Mouse (Mus musculus): ENCODE measurements around the gene D630036H23Rik.
A peak's percentile ranks its signal among the peaks of the same experiment; 100 is the strongest.
"Not testable (repeated sequence)": the region's sequence is repeated elsewhere in the genome, so short reads cannot be mapped to it uniquely, and the experiment has no call there.

D630036H23Rik gene

DNA sequence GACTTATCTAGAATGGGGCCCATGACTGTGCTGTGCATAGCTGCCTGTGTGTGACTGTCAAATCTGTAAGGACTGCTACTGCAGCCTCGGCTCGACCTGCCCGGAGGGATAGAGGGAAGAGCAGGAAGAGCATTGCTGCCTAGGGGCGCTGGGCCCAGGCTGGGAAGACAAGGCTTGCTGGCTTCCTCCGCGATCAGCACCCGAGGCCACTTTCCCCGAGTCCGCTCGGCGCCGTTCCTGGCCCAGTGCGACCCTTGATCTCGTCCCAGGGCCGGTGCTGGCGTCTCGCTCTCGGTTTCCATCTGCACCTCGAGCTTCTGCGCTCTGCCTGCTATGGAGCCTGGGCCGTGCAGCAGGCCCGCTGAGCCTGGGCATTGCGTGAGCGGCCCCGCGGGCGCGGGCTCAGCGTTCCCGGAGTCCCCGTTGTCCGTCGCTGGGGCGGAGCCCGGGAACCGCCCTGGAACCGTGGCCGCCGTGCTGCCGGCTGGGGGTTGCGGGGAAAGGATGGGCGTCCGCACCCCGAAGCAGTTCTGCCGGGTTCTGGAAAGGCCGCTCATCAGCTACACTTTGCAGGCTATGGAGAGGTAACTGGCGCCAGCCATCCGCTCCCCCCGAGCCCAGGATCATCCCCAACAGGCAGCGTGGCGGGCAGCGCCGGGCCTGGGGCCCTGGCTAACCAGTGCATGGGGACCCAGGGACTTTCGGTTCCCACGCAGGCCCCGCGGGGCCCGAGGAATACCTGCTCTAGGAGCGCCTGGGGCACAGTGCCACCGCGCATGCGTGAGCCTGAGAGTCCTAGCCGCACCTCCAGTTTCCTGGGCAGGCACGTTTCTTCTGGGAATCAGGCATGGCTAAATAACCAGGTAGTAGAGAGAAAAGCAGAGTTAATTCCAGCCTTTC, at the start of gene D630036H23Rik, which contains the start of gene Ispd:
Gene D630036H23Rik, minus strand, starts transcription at position 741 of the 900 bp plus-strand sequence.
Gene Ispd, plus strand, starts transcription at position 10 of the 900 bp plus-strand sequence.
- peak; percentile 28 for DNase-seq (ENCODE audit: low read depth, low spot score)

GRCm38 (mm10) chr12:36426163-36427045, 44.4 kb upstream of the D630036H23Rik start:
- DNase-seq (ENCODE audit: low read depth, low spot score) = no peak

DNA sequence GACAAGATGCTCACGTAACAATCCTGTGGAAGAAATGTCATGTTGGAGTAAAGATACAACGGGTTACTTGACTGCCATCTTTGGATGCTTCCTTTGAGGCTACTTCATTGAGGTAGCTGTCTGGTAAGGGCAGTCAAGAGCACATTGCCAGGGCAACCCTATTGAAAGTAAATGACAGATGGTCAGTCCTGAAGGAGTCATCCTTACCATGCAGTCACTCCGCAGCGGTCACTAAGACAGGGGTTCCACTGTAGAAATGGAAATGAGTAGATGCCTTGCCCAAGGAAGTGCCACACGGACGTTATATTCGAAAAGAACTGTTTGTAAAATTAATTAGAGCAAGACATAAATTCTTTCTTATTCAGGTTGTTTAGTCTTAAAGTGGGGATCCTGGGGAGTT, 43.3 kb upstream of the D630036H23Rik start:
- DNase-seq (ENCODE audit: low read depth, low spot score) = no peak

GRCm38 (mm10) chr12:36423677-36424076, 41.7 kb upstream of the D630036H23Rik start:
- DNase-seq (ENCODE audit: low read depth, low spot score) = no peak

DNA sequence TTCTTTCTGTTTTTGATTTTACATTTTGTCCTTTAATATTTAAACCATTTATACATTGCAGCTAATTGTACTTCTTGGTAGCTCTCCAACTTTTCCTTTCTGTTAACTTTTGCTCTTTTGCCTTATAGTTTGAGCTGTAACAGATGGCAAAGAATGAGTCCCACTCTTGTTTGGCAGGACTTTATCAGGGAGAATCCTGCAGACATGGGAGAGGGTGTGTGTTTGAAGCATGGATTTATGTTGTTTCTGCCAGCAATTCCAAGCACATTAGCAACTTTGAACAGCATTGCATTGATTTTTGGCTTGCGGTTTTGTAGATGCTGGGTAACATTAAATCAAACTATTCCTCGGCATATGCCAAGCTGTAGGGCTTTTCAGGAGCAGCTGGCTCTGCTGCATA, 13.1 kb upstream of the D630036H23Rik start:
- DNase-seq (ENCODE audit: low read depth, low spot score) = no peak

DNA sequence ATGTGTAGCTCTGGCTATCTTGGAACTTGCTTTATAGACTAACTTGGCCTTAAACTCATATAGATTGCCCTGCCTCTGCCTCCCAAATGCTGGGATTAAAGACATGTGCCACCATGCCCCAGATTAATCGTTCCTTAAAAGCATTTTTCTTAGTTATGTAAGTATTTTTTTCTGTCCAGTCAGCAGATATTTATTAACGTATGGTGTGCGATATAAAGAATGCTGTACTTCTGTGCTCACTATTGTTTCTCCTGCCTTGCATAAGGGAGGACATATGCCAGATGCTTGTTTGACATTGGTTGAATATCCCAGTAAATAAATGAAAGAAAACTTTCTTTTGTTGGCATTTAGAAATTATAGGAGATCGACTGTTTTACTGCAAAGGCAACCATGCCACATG, 5.0 kb upstream of the D630036H23Rik start:
- DNase-seq (ENCODE audit: low read depth, low spot score) = no peak

- DNase-seq (ENCODE audit: low read depth, low spot score) = no peak
Measured at GRCm38 (mm10) chr12:36385386-36385785, 3.4 kb upstream of the D630036H23Rik start.

DNA sequence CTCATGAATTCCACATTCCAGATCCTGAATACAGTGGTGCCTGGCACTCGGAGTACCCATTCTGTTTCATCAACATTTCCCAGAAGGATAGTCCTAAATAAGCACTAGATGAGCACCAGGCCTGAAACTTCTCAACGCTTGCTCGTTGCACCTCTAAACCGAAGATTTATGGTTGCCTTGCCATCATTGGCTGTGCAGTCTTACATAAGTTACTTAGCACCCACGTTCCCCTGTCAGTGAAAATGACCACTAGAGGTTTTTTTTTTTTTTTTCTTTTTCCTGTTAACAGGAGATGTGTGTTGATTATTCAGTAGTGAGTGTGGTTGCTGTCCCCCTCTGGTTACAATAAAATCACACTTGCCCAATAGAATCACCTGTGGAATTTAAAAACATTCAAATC, 1.2 kb downstream of the D630036H23Rik start:
- DNase-seq (ENCODE audit: low read depth, low spot score) = no peak

DNA sequence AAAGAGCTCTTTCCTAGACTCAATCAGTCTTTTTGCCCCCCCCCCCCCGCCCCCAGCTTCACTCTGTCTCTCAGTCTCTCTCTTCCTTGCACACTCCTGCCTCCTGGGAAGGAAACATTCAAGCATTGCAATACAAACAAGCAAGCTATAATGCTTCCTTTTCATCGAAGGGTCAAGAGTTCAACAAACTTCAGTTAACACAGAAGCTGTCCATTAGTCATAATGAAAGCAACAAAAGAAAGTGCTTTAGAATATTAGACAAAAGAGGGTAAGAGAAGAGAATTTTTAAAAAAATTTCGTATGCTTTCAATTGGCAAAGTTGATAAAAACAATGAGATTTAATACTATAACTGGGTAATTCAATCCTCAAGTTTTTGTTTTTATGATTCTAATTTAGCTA, 1.7 kb downstream of the D630036H23Rik start:
- DNase-seq (ENCODE audit: low read depth, low spot score) = no peak

DNA sequence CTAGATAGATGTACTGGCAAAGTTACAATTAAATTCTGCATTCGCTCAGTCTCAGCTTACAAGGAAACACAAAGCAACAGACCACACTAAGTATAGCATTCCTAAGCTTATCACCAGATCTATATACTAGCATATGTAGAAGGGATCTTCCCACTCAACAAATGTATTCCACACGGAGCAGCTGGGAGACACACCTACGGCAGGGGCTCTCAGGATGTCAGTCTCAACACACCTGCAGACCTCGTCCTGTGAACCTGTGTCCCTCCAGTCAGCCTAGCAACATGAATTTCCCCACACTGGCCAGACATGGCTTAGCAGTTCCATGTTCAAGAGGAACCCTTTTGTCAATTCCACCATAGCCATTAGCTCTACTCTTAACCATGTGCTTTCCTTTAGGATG, 5.6 kb downstream of the D630036H23Rik start:
- not testable (repeated sequence) for DNase-seq (ENCODE audit: low read depth, low spot score)

GRCm38 (mm10) chr12:36373237-36373998, 8.6 kb downstream of the D630036H23Rik start:
- no peak for DNase-seq (ENCODE audit: low read depth, low spot score)

- no peak for DNase-seq (ENCODE audit: low read depth, low spot score)
Measured at GRCm38 (mm10) chr12:36364013-36364412, 18.0 kb downstream of the D630036H23Rik start.

GRCm38 (mm10) chr12:36360693-36361092, 21.3 kb downstream of the D630036H23Rik start:
- DNase-seq (ENCODE audit: low read depth, low spot score) = no peak

DNA sequence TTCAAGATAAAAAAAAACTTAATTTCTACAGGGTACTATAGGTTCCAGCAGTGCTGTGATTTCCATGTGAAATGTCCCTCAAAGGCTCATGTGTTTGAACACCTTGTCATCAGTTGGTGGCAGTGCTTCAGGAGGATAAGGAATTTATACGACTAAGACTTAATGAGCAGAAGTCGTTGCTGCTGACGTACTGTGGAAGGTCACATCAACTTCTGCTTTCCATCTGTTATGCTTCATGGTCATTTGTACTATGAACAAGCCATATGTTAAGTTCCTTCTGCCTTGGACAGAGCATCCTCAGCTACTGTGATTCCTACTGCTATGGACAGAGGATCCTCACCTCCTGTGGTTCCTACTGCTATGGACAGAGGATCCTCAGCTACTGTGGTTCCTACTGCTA, 21.9 kb downstream of the D630036H23Rik start:
- DNase-seq (ENCODE audit: low read depth, low spot score) = no peak

DNA sequence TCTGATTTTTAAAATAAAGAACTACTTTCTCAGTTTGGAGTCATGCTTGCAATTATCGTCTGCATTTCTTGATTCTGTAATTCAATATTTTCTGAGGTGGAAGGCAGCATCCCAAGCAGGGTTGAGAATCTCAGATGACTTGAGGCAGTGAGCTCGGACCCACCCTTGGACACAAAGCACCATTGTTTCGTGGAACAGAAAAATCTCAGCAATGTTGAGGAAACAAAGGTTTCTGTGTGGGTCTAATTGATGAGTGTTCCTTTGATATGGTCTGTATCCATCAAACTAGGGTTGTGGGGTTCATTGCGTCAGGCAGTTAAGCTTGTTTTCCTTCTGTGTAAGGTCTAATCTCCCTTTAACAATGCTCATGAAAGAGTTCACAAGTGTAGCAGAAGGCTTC, 37.9 kb downstream of the D630036H23Rik start:
- no peak for DNase-seq (ENCODE audit: low read depth, low spot score)

- DNase-seq (ENCODE audit: low read depth, low spot score) = no peak
Measured at GRCm38 (mm10) chr12:36333837-36334281, 48.1 kb downstream of the D630036H23Rik start.

DNA sequence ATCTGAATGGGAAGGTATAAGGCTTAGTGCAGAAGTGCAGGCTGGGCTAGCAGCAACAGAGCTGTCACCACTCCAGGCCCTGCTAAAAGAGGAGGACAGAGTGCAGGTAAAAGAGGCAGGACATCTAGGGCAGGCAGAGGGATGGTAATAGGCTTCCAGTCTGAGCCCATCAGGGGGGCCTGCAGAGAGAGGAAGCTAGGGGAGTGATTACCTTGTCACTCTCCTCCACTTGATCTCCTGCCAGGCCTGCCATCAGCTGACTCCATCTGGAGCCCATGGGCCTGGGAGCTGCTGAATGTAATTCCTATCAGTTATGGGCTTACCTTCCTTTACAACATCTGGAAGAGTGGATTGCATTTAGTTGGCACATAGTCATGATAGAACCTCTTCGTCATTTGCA, 49.3 kb downstream of the D630036H23Rik start:
- no peak for DNase-seq (ENCODE audit: low read depth, low spot score)

Measured in c-Kit-negative CD71-positive TER-119-positive erythroid progenitor cells, embryonic 14.5 days (primary cell).